25 mouse cellular contexts compared by ENCODE assay signal in the genomic region with DNA sequence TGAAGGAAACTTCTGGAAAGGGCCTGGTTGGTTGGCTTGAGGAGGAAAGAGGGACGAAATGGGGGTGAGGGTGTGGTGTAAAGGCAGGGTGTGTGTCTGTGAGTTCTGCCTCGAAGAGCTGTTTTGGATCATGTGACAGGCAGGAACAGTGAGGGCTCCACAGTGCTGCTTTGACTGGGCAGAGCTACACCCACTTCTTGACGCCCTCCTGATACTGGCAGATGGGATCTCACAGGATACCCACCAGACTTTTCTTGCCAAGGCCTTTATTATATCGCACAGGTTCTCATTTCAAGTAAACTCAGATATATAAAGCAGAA.
"Had no signal": no experiment of that assay in that cellular context is flagged by ENCODE, and none has a peak within 500 bp of the region (broad histone marks: within the 10 kb centered on the region; RNA-seq: fewer than 3 reads in every experiment).

No protein-coding gene starts in this region.

- H3K27ac ChIP-seq: heart, embryonic 10.5 days; heart, embryonic 13.5 days; heart, embryonic 15.5 days; hindbrain, embryonic 15.5 days; hindbrain, postnatal 0 days; kidney, embryonic 15.5 days; kidney, postnatal 0 days; limb, embryonic 13.5 days; limb, embryonic 15.5 days; liver, embryonic 12.5 days; liver, embryonic 14.5 days had no signal

- H3K9ac ChIP-seq: heart, embryonic 13.5 days; heart, embryonic 15.5 days; hindbrain, embryonic 15.5 days; kidney, embryonic 15.5 days; limb, embryonic 13.5 days; limb, embryonic 15.5 days; liver, embryonic 12.5 days; liver, embryonic 14.5 days had no signal

- H3K36me3 ChIP-seq: heart, embryonic 10.5 days; heart, embryonic 13.5 days; heart, embryonic 15.5 days; hindbrain, embryonic 15.5 days; kidney, embryonic 15.5 days; limb, embryonic 13.5 days; limb, embryonic 15.5 days; liver, embryonic 12.5 days had no signal

- H3K4me1 ChIP-seq: heart, embryonic 10.5 days; heart, embryonic 13.5 days; heart, embryonic 15.5 days; hindbrain, embryonic 15.5 days; kidney, embryonic 15.5 days; limb, embryonic 15.5 days; liver, embryonic 12.5 days had no signal

- ATAC-seq: intestine, embryonic 16.5 days; liver, embryonic 12.5 days had no signal

- H3K4me2 ChIP-seq: heart, embryonic 13.5 days; heart, embryonic 15.5 days; hindbrain, embryonic 15.5 days; kidney, embryonic 15.5 days; limb, embryonic 13.5 days; limb, embryonic 15.5 days; liver, embryonic 12.5 days had no signal

- H3K27me3 ChIP-seq: heart, embryonic 13.5 days; heart, embryonic 15.5 days; hindbrain, embryonic 15.5 days; kidney, embryonic 15.5 days; limb, embryonic 13.5 days had no signal

- H3K4me3 ChIP-seq: heart, embryonic 10.5 days; heart, embryonic 13.5 days; heart, embryonic 15.5 days; hindbrain, embryonic 15.5 days; kidney, embryonic 15.5 days; limb, embryonic 13.5 days; limb, embryonic 15.5 days; liver, embryonic 12.5 days had no signal

- H3K9me3 ChIP-seq: heart, embryonic 10.5 days; heart, embryonic 13.5 days; heart, embryonic 15.5 days; hindbrain, embryonic 15.5 days; kidney, embryonic 15.5 days; limb, embryonic 13.5 days; limb, embryonic 15.5 days; liver, embryonic 12.5 days had no signal

- DNase-seq: gastrocnemius, postnatal 14 days; gastrocnemius, postnatal 36 days; heart, adult 18-20 months; heart, postnatal 14 days; heart, postnatal 36 days; kidney, adult 11 months; kidney, adult 2 months; kidney, adult 9 months; kidney, postnatal 14 days; kidney, postnatal 36 days; layer of hippocampus, adult 9-11 months; layer of hippocampus, postnatal 36 days; left cerebral cortex, postnatal 4 days had no signal
